Mouse (Mus musculus) kidney, adult 2 months (tissue): ENCODE measurements around the gene Naxd. TPM values are rescaled to one million over a fixed set of nuclear protein-coding genes. Genes with fewer than 3 reads are reported as not detected.

Source experiments
- DNase-seq: peaks from one replicate; pipeline ENCODE4 v3.0.0; 2021
- H3K27ac ChIP-seq: fragments of 200-500 bp; 2 replicates; pipeline ENCODE4 v1.5.1; 2012; ENCODE audit warnings: low read depth, low read length, control low read depth, inconsistent platforms; ENCODE audit not compliant: insufficient read depth
- H3K27me3 ChIP-seq: fragments of 200-500 bp; replicated peaks from 2 replicates; pipeline ENCODE4 v1.6.1; 2012; ENCODE audit warnings: mild to moderate bottlenecking, moderate library complexity, low read length, inconsistent platforms; ENCODE audit not compliant: control insufficient read depth, insufficient read depth
- H3K36me3 ChIP-seq: fragments of 200-500 bp; 2 replicates; pipeline ENCODE4 v1.6.1; 2012; ENCODE audit warnings: mild to moderate bottlenecking, moderate library complexity, low read length, inconsistent platforms; ENCODE audit not compliant: control insufficient read depth, insufficient read depth
- H3K4me1 ChIP-seq: fragments of 200-500 bp; 2 replicates; pipeline ENCODE4 v1.6.1; 2011; ENCODE audit warnings: low read length; ENCODE audit not compliant: control insufficient read depth, insufficient read depth
- H3K4me3 ChIP-seq: fragments of 200-500 bp; 2 replicates; pipeline ENCODE4 v1.5.1; 2011; ENCODE audit warnings: mild to moderate bottlenecking, low read depth, low read length, control low read depth; ENCODE audit not compliant: insufficient read depth
- CTCF ChIP-seq: fragments of 200-500 bp; conservative IDR thresholded peaks from 2 replicates; pipeline ENCODE4 v1.5.1; 2011; ENCODE audit warnings: low read depth, mild to moderate bottlenecking, control low read depth, low read length, moderate library complexity, mixed read lengths; ENCODE audit not compliant: insufficient read depth, insufficient read length
- POLR2A ChIP-seq: fragments of 200-500 bp; IDR thresholded peaks from one replicate; pipeline ENCODE4 v1.6.1; 2011; ENCODE audit warnings: low read depth, low read length, control low read depth
- WGBS: fragments of 180-500 bp; shearing (Covaris S2); methylation state at CpG from one replicate; pipeline ENCODE4 v1.1.7; 2018; 5-methylcytosine and 5-hydroxymethylcytosine counted together
- polyA plus RNA-seq: library from polyadenylated mRNA; depleted of rRNA; stranded (reverse); fragments of >200 nt; gene quantifications from 2 replicates; pipeline ENCODE4 v1.2.3, GENCODE M21; 2012

The Naxd gene
- polyA plus RNA-seq, 1 experiment, result 111 TPM

- WGBS, result 33% methylated on average over 8 of the region's 8 CpGs
- Histone ChIP-seq H3K4me3 (no peak overlapping the region), H3K36me3 (peaks cover 2% of the 10 kb centered on the region; the same call in 1 of the 2 replicates), H3K27me3 (no peaks in the 10 kb centered on the region), H3K27ac (peak overlapping the region; percentile 92), H3K4me1 (peaks cover 55% of the 10 kb centered on the region)
- no peak for TF ChIP-seq POLR2A
- TF ChIP-seq CTCF, result no peak
- peak; percentile 96 for DNase-seq
Measured at GRCm38 (mm10) chr8:11471309-11471708, 26.0 kb upstream of the Naxd start.

GRCm38 (mm10) chr8:11473072-11473471, 24.2 kb upstream of the Naxd start:
- WGBS, result 5% methylated on average over 4 of the region's 4 CpGs
- H3K36me3 ChIP-seq, result no peaks in the 10 kb centered on the region
- H3K4me3 ChIP-seq, result no peak overlapping the region
- TF ChIP-seq CTCF (0 out of 2 replicates have a peak, but pooled peaks have one; percentile 2), POLR2A (no peak)
- H3K4me1 ChIP-seq, result peaks cover 55% of the 10 kb centered on the region
- peak; percentile 96 for DNase-seq
- no peaks in the 10 kb centered on the region for H3K27me3 ChIP-seq
- H3K27ac ChIP-seq, result peak overlapping the region; percentile 92

- H3K36me3 ChIP-seq, result no peaks in the 10 kb centered on the region
- DNase-seq, result no peak
- WGBS, result 34% methylated on average over 10 of the region's 10 CpGs
- peaks cover 47% of the 10 kb centered on the region for H3K4me1 ChIP-seq
- peak overlapping the region; percentile 85; the same call in 1 of the 2 replicates for H3K27ac ChIP-seq
- no peaks in the 10 kb centered on the region for H3K27me3 ChIP-seq
- TF ChIP-seq POLR2A (no peak), CTCF (no peak)
- no peak overlapping the region for H3K4me3 ChIP-seq
Measured at GRCm38 (mm10) chr8:11475397-11475796, 21.9 kb upstream of the Naxd start.

- TF ChIP-seq POLR2A (no peak), CTCF (no peak)
- no peak for DNase-seq
- Histone ChIP-seq H3K27ac (peak overlapping the region; percentile 85), H3K36me3 (no peaks in the 10 kb centered on the region), H3K27me3 (no peaks in the 10 kb centered on the region), H3K4me3 (peak overlapping the region; percentile 75; the same call in 1 of the 2 replicates), H3K4me1 (peaks cover 46% of the 10 kb centered on the region)
- 30% methylated on average over 2 of the region's 2 CpGs for WGBS
Measured at GRCm38 (mm10) chr8:11475876-11476275, 21.4 kb upstream of the Naxd start.

- Histone ChIP-seq H3K36me3 (no peaks in the 10 kb centered on the region), H3K4me3 (peak overlapping the region; percentile 75), H3K4me1 (peaks cover 43% of the 10 kb centered on the region), H3K27me3 (no peaks in the 10 kb centered on the region), H3K27ac (peak overlapping the region; percentile 85)
- WGBS, result 15% methylated on average over 24 of the region's 24 CpGs
- no peak for TF ChIP-seq CTCF
- TF ChIP-seq POLR2A, result peak; percentile 17
- peak; percentile 86 for DNase-seq
Measured at GRCm38 (mm10) chr8:11476338-11477177, 20.7 kb upstream of the Naxd start.

GRCm38 (mm10) chr8:11477178-11477553, 20.1 kb upstream of the Naxd start:
- Histone ChIP-seq H3K4me1 (peaks cover 44% of the 10 kb centered on the region), H3K36me3 (no peaks in the 10 kb centered on the region), H3K27me3 (no peaks in the 10 kb centered on the region), H3K4me3 (peak overlapping the region; percentile 75), H3K27ac (peak overlapping the region; percentile 85)
- WGBS, result 7% methylated on average over 9 of the region's 9 CpGs
- DNase-seq, result no peak
- TF ChIP-seq CTCF (no peak), POLR2A (no peak)
